Mouse (Mus musculus) embryonic fibroblast, embryonic 13.5 days (primary cell): ENCODE results near the gene Ttc9b.

Experiments
- CTCF ChIP-seq: IDR thresholded peaks from 2 replicates; pipeline ENCODE4 v1.5.1; 2011; ENCODE audit warnings: mild to moderate bottlenecking, control low read depth, low read length, moderate library complexity, borderline replicate concordance; ENCODE audit not compliant: insufficient read depth
- POLR2A ChIP-seq: IDR thresholded peaks from 2 replicates; pipeline ENCODE4 v1.6.1; 2011; ENCODE audit warnings: low read depth, mild to moderate bottlenecking, control low read depth, low read length, moderate library complexity

DNA sequence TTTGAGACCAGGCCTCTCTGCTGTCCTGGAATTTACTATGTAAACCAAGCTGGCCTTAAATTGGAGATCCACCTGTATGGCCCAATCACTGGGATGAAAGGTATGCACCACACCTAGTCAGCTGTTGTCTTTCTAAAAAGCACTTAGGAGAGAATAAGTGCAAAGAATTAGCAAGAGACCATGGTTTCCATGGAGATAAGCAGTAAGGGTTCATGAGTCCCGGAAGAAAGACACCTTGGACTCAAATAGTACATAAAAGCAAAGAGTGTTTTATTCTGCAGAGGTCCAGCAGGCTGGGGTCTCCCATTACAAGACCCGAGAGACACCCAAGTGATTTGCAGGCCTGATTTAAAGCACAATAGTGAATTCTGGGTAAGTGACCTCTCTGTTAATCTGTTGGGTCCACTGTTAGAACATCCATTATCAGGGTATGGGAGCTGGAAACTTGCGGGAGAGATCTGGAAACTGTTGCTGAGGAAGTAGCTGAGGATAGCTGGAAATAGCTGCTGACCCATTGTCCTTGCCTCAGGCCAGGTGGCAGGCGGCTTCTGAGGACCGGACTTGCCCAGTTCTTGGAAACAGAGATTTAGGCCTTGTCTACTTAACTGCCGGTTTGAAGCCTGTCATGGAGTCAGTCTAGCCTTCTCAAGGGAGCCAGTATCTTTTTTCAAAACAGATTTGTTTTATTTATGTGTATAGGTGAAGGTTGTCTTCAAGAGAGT lies 6.3 kb upstream of the Ttc9b start:
- TF ChIP-seq CTCF = no peak
- no peak for TF ChIP-seq POLR2A
